Mouse (Mus musculus): ENCODE results near the gene Ap3s2.

DNA sequence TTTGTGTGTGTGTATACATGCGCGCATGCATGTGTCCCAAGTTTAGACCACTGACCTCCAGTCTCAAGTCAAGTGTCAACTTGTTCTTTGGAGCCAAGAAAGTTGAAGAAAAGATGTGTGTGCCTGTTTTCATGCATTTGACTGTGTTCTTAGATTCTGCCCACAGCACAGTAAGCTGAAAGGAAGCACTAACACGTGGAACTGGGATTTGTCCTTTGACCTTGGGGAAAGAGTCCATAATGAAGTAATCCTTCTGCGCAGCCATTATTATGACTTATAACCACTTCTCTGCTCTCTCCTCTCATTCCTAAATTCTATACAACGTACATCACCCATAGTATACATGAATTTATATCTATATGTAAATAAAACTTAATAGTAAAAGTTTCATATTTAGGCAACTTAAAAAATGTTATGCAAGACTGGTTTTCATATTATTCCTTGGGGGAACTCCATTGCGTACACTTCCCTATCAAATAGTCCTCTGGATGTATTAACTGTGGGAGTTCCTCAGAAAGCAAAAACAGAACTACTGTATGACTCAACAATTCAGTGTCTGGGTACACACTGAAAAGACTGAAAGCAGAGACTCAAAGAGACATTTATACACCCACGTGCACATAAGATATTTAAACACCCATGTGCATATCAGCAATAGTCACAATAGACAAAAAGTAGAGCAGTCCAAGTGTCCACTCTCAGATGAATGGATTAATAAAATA lies 36.7 kb downstream of the Ap3s2 start:
- TF ChIP-seq CTCF (IDR thresholded peaks at IDR 0.05; ENCODE audit: control insufficient read depth, insufficient read depth, insufficient read length) (no peak), FOSL1 (IDR thresholded peaks at IDR 0.05; ENCODE audit: insufficient read depth, low read length, poor library complexity, severe bottlenecking) (no peak), MYOG (IDR thresholded peaks at IDR 0.05; ENCODE audit: control insufficient read depth, extremely low read depth, insufficient read length) (no peak)
